Mouse (Mus musculus) gonadal fat pad, adult 2 months (tissue): ENCODE results near the gene Foxo6. TPM values are rescaled to one million over a fixed set of nuclear protein-coding genes. Genes with fewer than 3 reads are reported as not detected.

Experiments used
- DNase-seq: peaks from one replicate; pipeline ENCODE4 v3.0.0-alpha.2; 2012; ENCODE audit warnings: low read depth
- polyA plus RNA-seq: library from polyadenylated mRNA; depleted of rRNA; stranded (reverse); fragments of >200 nt; gene quantifications from 2 replicates; pipeline ENCODE4 v1.2.3, GENCODE M21; 2012

Foxo6 gene
- polyA plus RNA-seq, 1 experiment = 0.63 TPM

GRCm38 (mm10) chr4:120247412-120247811, 39.7 kb downstream of the Foxo6 start:
- DNase-seq = peak; percentile 77

GRCm38 (mm10) chr4:120246086-120246485, 41.1 kb downstream of the Foxo6 start:
- no peak for DNase-seq

- no peak for DNase-seq
Measured at GRCm38 (mm10) chr4:120242783-120243262, 44.3 kb downstream of the Foxo6 start.

GRCm38 (mm10) chr4:120241106-120241505, 46.0 kb downstream of the Foxo6 start:
- no peak for DNase-seq

- DNase-seq = no peak
Measured at GRCm38 (mm10) chr4:120239419-120239818, 47.7 kb downstream of the Foxo6 start.

GRCm38 (mm10) chr4:120233243-120233642, 53.9 kb downstream of the Foxo6 start:
- no peak for DNase-seq

GRCm38 (mm10) chr4:120232541-120232940, 54.6 kb downstream of the Foxo6 start:
- no peak for DNase-seq

GRCm38 (mm10) chr4:120231982-120232381, 55.2 kb downstream of the Foxo6 start:
- DNase-seq = no peak

GRCm38 (mm10) chr4:120230256-120230649, 56.9 kb downstream of the Foxo6 start:
- DNase-seq = no peak

- no peak for DNase-seq
Measured at GRCm38 (mm10) chr4:120229505-120230255, 57.5 kb downstream of the Foxo6 start.

- DNase-seq = no peak
Measured at GRCm38 (mm10) chr4:120228613-120229012, 58.5 kb downstream of the Foxo6 start.

GRCm38 (mm10) chr4:120227224-120227623, 59.9 kb downstream of the Foxo6 start:
- DNase-seq = no peak

- no peak for DNase-seq
Measured at GRCm38 (mm10) chr4:120226682-120227081, 60.5 kb downstream of the Foxo6 start.

GRCm38 (mm10) chr4:120225135-120225780, 61.9 kb downstream of the Foxo6 start:
- DNase-seq = no peak

GRCm38 (mm10) chr4:120223805-120224204, 63.3 kb downstream of the Foxo6 start:
- no peak for DNase-seq

GRCm38 (mm10) chr4:120223108-120223745, 63.9 kb downstream of the Foxo6 start:
- DNase-seq = no peak

GRCm38 (mm10) chr4:120221708-120222107, 65.4 kb downstream of the Foxo6 start:
- DNase-seq = no peak

GRCm38 (mm10) chr4:120218878-120219277, 68.3 kb downstream of the Foxo6 start:
- DNase-seq = no peak
